ENCODE assay signal across 9 mouse cellular contexts in genomic region chr14:33734446-33735043, GRCm38 (mm10).
DNase-seq lines count a peak whose midpoint lies in the region; ATAC-seq lines count a peak whose summit lies in the region.
"Had no signal": no experiment of that assay in that cellular context is flagged by ENCODE, and none has a peak within 500 bp of the region (broad histone marks: within the 10 kb centered on the region; RNA-seq: fewer than 3 reads in every experiment).

No protein-coding gene starts in this region.

- no peak overlapping the region for H3K4me2 ChIP-seq in hindbrain, embryonic 14.5 days (replicated peaks)
- no peak overlapping the region for H3K4me2 ChIP-seq in intestine, embryonic 16.5 days (ENCODE audit: low read depth, low read length)
- H3K4me2 ChIP-seq: limb, embryonic 12.5 days; neural tube, embryonic 12.5 days had no signal

- no peaks in the 10 kb centered on the region for H3K9me3 ChIP-seq in hindbrain, embryonic 14.5 days (ENCODE audit: control insufficient read depth, low read length)
- H3K9me3 ChIP-seq in intestine, embryonic 16.5 days (ENCODE audit: control insufficient read depth, low read length): no peaks in the 10 kb centered on the region
- H3K9me3 ChIP-seq: limb, embryonic 12.5 days; neural tube, embryonic 12.5 days had no signal

- no peak overlapping the region for H3K9ac ChIP-seq in hindbrain, embryonic 14.5 days
- H3K9ac ChIP-seq in intestine, embryonic 16.5 days (ENCODE audit: low read depth, low read length): no peak overlapping the region
- H3K9ac ChIP-seq: limb, embryonic 12.5 days; neural tube, embryonic 12.5 days had no signal

- H3K27me3 ChIP-seq in hindbrain, embryonic 14.5 days (ENCODE audit: control insufficient read depth, insufficient read depth, low read length): no peaks in the 10 kb centered on the region
- no peaks in the 10 kb centered on the region for H3K27me3 ChIP-seq in intestine, embryonic 16.5 days (replicated peaks; ENCODE audit: control insufficient read depth, insufficient read depth, low read length)
- H3K27me3 ChIP-seq: neural tube, embryonic 12.5 days had no signal

- no peak overlapping the region for H3K27ac ChIP-seq in hindbrain, embryonic 14.5 days
- no peak overlapping the region for H3K27ac ChIP-seq in intestine, embryonic 16.5 days (ENCODE audit: low read length)
- H3K27ac ChIP-seq: limb, embryonic 12.5 days; neural tube, embryonic 12.5 days had no signal

- ATAC-seq in hindbrain, embryonic 14.5 days (ENCODE audit: low FRiP score): peak; percentile 68; the same call in 1 of the 2 replicates
- ATAC-seq in intestine, embryonic 16.5 days: no peak

- no peaks in the 10 kb centered on the region for H3K36me3 ChIP-seq in hindbrain, embryonic 14.5 days (replicated peaks; ENCODE audit: control insufficient read depth, insufficient read depth)
- no peaks in the 10 kb centered on the region for H3K36me3 ChIP-seq in intestine, embryonic 16.5 days (ENCODE audit: control insufficient read depth, insufficient read depth, low read length)
- H3K36me3 ChIP-seq: limb, embryonic 12.5 days; neural tube, embryonic 12.5 days had no signal

- DNase-seq in lung, adult 18-20 months: peak; percentile 7 to 34
- no peak for DNase-seq in lung, postnatal 25 days (ENCODE audit: low spot score)
- DNase-seq in cerebellum, adult 9-10 months: peak; percentile 43
- DNase-seq in hindbrain, embryonic 14.5 days (ENCODE audit: low spot score): peak; percentile 35
- DNase-seq in left cerebral cortex, postnatal 25 days (ENCODE audit: low spot score in 2 of 2): peak; percentile 8 to 33
- no peak for DNase-seq in spleen, postnatal 14 days (ENCODE audit: low spot score in 2 of 2)

- intact Hi-C loops in left cerebral cortex, postnatal 25 days (cut with DNase I): loop anchor here (5.0 kb wide), 1 partner anchor 88 kb away; no protein-coding TSS in a partner anchor

- H3K4me1 ChIP-seq in hindbrain, embryonic 14.5 days (replicated peaks; ENCODE audit: control insufficient read depth, insufficient read depth, low read length): no peaks in the 10 kb centered on the region
- no peaks in the 10 kb centered on the region for H3K4me1 ChIP-seq in intestine, embryonic 16.5 days (ENCODE audit: control insufficient read depth, insufficient read depth, low read length)

- 58% methylated on average over 5 of the region's 5 CpGs for WGBS in hindbrain, embryonic 14.5 days
- WGBS in intestine, embryonic 16.5 days: 78% methylated on average over 5 of the region's 5 CpGs

- no peak overlapping the region for H3K4me3 ChIP-seq in hindbrain, embryonic 14.5 days (replicated peaks; ENCODE audit: low read length)
- H3K4me3 ChIP-seq in intestine, embryonic 16.5 days (ENCODE audit: low read length): no peak overlapping the region
- H3K4me3 ChIP-seq: limb, embryonic 12.5 days; neural tube, embryonic 12.5 days had no signal

Comparison
In these comparisons a context has a peak if more than half of its experiments do, and no peak if none do; other contexts are left out.
1. DNase-seq: peak in lung, adult 18-20 months (2 of 2), cerebellum, adult 9-10 months (single experiment), hindbrain, embryonic 14.5 days (single experiment) and left cerebral cortex, postnatal 25 days (2 of 2); none in lung, postnatal 25 days (single experiment) and spleen, postnatal 14 days (0 of 2).